Mouse (Mus musculus) stomach, postnatal 0 days (tissue): ENCODE results near the gene 6030408B16Rik.
A peak's percentile ranks its signal among the peaks of the same experiment; 100 is the strongest.

ENCODE experiments used
- CTCF ChIP-seq: IDR thresholded peaks from 2 replicates; pipeline ENCODE4 v1.5.1; 2016; ENCODE audit warnings: antibody characterized with exemption, low read depth, mild to moderate bottlenecking, moderate library complexity
- EP300 ChIP-seq: optimal IDR thresholded peaks from 2 replicates; pipeline ENCODE3; 2016; ENCODE audit warnings: antibody characterized with exemption

DNA sequence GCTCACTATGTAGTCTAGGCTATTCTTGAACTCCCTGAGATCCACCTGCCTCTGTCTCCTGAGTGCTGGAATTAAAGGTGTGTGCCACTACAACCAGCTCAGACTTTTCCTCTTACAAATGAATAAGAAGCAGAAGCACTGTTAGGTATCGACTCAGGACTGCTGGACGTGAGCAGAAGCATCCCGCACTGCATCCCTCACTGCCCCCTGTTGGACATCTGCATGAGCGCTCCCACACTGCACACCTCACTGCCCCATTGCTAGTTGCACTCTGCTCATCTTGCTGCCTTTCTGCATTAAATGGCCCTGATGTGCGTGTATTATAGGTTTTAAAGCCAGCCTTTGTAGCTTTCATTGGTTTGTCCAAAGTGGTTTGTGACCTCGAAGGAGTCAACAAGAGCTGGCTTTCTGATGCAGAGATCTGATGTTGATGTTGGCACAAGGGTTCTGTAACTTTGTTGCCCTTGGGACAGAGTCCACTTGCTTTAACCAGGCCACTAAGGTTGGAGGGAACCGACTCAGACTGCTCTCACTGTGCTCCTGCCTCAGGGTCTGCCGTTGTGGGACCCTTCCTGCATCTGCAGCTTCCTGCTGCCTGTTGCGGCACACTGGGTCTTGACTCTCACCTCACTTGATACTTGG, 6.8 kb upstream of the 6030408B16Rik start:
- peak; percentile 78 for TF ChIP-seq CTCF
- no peak for TF ChIP-seq EP300
